Mouse (Mus musculus): ENCODE measurements at regions not wholly inside any gene's neighbourhood (a gene's known extent, or its start where the extent isn't known, plus 50 kb on each side); places are given as distances from the start of the nearest gene placed in this dataset.

DNA sequence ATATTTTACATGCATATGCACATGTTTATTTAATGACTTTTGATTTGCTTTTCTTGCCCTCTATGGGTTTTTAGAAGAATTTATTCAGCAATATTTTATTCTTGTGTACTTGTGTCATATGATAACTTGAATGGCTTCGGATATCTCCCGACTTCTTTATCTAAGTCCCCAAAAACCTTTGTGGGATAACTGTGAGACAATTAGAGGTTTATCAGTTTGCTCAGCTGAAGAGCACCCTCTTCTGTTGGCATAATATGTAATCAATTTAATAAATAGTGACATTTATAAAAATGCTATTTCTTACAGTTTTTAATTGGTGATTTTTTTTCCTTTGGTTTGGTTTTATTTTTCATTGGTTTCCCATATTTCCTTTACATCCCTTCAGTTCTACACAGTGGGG, 194.2 kb upstream of the Tent5a start:
- DNase-seq: no peak

DNA sequence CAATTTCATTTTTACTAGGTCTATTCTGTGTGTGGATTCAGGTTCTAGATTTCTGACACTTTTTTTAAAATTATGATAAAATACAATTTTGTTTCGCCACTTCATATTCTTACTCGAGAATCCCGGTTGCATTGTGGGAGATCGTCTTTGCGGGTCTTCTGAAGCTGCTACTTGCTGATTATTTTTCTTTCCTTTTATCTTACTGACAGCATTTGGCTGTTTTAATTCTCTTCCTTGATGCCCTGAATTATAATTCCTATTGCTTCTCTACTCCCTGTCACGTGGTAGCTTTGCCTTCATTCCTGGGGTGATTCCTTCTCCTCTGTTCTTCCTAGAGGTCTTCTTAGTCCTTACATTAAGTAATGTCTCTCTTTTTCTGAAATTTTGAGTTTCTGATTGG, 193.8 kb upstream of the Tent5a start:
- no peak for DNase-seq

DNA sequence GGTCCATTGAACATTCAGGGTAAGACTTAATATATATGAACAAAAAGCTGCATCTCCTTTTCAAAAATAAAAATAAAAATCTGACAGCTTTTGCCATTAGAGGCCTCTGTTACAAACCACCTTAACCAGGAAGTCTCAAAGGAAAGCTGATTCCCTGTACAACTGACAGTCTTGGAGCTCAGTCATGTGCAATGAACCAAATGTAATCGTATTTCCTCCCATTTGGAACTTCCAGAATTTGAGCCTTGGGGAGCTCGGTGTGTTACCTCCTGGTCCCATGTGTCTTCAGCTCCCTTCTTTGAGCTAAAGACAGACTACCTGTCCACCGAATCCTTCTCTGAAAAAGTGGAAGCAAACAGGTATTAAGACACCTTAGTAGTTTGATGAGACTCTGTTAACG, 171.9 kb upstream of the Tent5a start:
- DNase-seq: no peak

DNA sequence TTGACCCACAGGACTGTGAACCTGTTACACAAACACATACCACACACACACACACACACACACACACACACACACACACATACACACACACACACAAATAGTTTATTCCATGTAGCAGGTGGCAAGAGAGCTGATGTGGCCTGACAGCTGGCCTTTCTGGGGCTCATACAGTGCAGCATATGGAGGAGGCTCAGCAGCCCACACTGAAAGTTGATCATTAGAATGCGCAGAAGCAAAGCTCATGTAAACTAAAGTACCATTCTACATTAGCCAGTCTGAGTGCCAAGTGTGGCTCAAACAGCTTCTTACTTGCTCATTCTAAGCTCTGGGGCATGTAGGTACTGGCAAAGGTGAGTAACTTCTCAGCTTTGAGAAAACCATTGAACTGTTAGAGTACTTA, 170.2 kb upstream of the Tent5a start:
- no peak for DNase-seq

DNA sequence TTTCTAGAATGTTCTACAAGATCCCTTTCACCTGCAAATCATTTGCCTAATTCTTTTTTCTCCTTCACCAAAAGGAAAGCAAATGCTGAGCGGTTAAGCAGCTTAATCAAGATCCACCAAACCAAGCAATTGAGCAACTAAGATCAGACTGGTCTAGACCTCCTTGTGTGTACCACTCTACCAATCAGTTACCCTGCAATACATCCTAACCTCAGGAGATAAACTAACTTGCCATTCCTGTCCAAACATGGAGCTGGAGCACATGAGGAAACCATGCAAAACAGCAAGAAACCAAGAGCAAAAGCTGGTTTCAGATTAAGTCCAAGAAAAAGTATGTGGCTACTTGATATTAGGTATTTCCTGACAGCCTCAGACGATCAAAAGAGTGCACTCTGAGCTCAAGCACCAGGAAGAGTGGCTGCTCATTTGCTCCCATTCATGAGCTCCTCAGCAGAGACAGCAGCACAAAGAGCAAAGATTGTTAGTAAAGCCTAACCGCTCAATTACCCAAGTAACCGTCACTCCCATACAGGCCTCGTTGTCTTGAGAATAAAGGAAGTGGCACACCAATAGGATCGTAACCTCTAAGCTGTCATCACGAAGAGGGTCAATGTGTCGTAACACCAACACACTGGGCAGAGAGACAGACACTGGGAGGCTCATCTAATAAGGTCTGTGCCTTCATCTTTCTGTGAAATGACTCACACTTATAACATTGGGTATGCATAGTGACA, 169.5 kb upstream of the Tent5a start:
- DNase-seq: no peak

DNA sequence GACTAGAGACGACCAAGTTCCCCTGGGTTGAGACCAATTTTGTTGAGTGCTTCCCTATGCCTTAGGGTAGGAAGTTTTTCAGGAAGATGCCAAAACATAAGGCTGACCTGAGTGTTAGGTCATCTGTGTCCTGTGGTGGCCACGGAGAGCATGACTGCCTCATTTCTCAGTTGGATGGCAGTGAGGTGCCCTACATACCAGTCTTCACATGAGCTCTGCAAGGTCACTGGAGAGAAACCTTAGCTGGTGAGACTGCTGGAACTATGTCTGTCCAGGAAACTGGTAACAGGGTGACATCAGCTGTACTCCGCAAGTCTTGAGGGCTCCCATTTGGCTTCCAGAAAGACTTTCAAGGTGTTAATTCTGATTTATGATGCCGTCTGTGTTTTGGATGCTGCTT, 167.9 kb upstream of the Tent5a start:
- no peak for DNase-seq

DNA sequence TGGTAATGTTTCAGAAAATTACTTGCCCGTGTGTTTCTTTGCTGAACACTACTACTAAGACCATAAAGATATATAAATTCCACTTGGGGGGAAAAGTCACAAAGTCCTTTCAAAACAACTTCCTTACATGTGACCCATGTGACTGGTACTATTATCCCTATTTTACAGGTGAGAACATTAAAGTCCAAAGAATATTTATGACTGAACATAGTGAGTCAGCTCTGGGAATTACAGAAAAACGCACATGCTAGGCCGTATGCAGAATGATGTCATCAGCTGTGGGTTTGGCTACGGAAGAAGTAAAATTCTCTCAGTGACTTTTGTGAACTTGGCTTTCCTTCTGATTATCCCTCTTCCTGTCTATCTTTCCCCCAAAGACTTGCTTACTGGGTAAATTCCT, 166.6 kb upstream of the Tent5a start:
- DNase-seq: no peak

DNA sequence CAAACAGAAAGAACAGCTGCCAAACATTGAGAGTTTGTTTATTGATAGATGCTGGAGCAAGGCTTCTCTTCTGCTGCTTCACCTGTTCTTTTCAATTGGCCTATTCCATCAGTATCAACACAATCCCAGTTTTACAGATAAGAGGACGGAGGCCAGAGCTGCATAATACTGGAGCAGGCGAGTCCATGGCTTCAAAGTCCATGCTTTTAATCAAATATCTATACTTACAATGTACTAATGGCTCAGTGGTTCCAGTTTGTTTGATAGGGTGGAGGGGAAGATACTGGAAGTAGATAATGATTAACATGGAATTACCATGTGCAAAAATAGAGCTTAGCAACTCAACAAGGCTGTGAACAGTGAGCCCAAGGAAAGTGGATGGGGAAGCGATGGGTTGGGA, 163.2 kb upstream of the Tent5a start:
- no peak for DNase-seq

DNA sequence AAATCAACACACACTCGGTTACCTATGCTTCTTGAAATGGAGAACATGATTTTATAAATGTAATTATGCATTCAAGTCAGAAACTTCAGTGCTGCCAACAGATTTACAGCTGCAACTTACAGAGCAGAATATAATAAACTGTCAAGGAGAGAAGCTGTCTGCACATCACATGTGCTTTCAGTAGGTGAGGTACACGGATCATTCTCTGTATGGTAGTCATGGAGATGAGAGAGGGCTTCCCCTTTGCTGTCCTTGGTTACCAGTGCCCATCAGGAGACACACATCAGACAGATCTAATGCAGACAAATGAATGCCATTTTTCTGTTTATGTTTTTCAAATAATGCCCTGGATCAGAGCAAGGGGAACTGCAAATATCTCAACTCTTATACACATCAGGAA, 160.8 kb upstream of the Tent5a start:
- no peak for DNase-seq

DNA sequence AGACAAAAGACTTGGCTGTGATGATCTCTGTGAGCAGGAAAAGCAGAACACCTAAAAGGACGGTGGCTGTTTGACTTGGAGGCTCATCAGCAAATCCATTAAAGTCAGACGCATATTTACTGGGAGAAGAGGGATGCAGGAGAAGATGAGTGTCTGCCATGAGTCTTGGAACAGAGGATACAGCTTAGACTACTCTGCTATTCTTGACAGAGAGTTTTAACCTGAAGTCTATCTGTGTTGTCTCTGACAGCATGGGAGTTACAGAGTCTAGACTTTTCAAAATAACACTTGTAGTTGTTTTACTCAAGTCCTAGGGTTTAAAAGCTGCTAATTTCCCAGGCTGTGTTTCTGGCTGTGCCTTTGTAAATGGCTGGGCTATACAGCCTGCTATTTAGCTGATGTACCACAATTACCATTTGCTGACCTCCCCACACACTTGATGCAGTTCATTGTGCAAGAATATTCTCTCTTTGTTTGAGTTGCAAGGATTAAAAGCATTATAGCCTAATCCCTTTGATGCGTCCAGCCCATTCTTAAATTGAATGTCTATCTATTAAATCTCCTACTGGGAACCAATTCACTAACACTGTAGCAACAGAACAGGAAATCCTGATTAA, 160.0 kb upstream of the Tent5a start:
- DNase-seq: no peak

DNA sequence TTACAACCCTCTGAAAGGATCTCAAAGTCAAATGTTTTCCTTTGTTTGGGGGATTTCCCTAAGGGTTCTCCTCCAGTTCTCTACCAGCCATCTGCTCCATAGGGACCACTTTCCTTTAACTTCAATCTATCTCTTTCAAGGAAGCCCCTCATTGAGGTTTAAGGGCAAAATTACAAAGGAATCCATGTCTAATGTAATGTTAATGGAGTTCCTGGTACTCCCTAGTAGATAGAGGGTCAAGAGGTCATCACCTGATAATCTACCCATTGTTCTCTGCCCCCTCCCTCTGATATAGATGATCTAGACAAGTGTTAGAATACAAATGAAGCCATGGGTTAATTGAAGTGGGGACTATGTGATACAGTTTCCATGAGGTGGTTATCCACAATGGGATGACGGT, 158.6 kb upstream of the Tent5a start:
- DNase-seq: no peak

DNA sequence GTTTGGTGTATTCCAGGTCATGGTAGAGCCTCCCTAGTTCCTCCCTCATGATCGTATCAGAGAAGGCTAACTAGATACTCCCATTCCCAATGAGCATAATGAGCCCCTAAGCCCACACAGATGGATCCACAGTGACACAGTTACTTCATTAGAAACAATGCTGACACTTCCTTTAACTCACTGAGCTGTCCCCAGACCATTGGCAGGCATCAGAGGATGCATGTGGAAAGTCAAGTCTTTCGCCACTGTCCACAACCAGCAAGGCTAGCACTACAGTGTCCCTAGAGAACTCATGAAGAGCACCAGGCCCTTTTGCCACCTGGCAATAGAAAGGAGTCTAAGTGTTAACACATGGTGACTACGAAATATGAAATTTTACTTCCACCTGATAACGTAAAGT, 156.1 kb upstream of the Tent5a start:
- no peak for DNase-seq

DNA sequence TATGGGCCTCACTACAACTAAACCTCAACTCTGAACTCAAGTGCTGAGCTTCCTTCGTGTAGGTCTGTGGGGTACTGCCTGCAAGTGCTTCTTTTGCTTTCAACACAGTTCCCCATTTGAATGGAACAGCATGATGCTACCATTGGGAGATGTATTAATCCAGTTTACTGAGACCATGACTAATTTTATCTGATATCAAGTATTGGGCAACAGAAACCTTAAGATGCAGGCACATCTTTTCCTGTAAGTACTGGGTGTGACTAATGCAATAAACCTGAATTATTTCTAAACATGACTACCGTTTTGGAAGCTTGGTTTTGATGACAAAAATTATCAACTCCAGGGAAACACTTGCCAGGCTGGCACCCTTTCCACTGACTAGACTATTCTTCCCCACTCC, 153.4 kb upstream of the Tent5a start:
- no peak for DNase-seq

DNA sequence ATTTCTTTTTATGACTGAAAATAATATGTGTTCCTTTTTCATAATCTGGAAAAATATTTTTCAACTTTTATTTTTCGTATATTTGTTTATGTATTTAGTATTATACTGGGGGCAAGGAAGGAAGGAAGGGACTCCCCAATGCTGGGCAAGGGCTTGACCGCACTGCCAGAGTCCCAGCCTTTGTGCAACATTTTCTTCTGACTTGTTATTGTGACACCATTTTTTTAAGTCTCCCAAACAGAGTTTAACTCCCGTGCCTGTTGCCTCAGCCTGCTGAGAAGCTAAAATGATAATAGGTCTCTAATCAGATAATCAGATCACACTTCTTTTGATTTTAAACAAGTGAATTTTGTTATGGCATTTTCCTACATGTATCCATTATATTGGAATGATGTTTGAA, 148.1 kb upstream of the Tent5a start:
- no peak for DNase-seq

DNA sequence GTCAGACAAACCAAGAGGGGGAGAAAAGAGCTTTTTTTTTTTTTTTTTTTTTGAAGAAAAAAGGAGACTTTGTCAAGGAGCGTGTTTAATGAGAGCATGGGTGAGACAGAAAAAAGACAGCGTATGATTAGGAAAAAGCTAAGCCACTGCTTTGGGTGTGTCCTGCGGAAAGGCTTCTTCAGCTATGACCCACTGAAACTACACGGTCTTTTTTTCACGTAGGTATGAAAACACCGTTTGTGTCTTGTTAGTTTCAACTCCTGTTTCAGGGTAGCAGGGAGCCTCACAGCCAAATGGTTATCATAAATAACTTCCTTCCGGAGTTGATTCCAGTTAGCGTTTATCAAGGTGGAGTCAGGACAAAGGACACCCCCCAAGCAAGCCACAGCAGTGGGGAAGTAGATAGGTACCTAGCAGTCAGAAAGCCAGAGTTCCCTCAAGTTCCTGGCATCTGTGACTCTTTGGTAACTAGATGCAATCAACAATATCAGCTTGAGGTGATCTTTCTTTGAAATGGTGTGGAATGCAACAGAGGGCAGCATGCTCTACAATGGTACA, 143.2 kb upstream of the Tent5a start:
- no peak for DNase-seq

DNA sequence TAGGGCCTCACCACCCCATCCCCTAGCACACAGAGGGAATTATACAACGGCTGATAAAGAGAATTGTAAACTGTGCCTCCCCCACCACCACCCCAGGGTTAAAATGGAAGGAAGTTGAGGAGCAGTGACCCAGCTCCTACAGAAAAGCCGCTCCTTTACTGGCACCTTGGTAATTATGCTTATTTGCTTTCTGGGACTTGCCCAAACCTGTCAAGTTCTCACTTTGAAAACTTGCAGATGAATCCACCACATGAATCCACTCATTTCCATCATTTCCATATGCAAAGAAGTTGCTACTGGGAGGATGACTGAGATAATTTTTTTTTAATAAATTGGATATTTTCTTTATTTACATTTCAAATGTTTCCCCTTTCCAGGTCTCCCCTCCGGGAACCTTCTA, 142.1 kb upstream of the Tent5a start:
- no peak for DNase-seq

DNA sequence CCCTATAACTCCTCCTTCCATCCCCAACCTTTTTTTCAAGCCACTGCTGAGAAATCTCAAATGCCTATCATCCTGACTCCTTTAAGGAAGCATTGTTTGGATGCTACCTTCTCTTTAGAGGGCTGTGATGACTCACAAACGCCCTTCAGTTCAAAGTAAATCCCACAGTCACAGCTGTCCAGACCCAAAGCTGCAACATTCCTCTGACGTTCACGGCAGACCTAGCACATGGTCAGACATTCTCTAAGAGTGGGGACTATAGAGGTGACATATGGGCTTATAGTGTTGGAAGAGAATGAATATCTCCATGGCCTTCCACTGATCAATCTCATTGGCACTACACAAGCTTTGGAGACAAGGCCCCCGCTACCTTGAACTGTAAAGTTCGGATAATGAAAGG, 139.5 kb upstream of the Tent5a start:
- no peak for DNase-seq

DNA sequence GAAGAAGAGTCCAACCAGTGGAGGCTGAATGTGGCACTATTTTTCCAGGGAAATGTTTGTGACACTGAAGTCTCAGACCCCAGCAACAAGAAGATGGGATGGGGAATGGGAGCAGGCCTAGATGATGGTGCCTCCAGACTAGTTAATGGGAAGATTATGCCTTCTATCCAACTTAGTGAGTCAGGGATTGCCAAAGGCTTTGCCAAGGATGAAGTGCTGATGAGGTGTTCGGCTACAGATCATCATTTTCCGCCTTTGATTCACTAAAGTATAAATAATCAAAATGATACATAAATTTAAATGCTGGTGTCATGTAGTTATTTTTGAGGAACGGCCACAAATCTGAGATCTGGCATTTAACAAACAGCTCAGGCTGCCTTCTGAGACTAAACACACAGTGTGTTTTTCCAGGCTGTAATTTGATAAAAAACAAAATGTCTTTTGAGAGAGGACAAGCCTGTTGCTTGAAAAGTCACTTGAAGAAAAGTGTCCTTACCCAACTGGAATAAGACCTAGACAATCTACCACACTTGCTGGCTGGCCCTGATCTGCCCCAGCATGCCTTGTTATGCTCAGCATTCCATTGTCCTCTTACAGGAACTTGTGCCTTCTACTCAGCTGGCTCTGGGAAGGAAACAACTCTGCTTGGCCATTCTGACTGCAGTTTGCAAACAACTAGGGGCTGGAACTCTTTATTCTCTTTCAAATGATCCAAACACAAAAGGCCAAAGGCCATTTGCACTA, 132.1 kb upstream of the Tent5a start:
- DNase-seq: no peak

DNA sequence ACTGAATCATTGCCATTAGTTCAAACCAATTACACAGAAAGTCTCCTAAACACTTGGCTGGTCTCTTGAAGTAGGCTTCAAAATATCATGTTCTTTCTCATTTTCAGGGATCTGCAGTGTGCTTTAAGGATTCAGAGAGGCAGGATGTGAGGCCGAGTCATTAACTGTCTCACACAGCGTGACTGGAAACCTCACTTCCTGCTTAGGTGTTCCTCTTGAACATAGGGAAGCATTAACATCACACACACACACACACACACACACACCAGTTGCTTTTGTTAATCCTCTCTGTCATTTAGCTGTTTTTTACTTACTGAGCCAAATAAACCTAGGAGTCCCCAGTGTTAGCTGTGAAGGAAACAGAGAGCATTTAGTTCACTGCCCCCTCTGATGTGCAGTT, 131.2 kb upstream of the Tent5a start:
- no peak for DNase-seq

DNA sequence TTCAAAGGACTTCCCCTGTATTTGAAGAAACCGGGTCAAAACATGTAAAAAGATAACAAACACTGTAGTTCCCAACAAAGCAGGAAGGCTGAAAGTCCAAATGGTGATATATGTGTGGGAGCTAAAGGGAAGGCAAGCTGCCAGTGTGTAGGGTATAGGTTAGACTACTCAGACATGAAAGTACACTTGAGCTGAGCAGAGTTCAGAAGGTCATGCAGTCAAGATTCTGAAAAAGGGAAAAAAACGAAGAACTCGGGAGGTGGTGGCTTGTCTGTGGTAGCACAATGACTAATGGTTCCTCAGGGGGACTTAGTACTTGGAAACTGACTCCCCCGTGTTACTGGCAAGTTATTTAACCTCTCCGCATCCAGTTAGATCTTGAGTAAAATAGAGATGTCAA, 130.3 kb upstream of the Tent5a start:
- no peak for DNase-seq

DNA sequence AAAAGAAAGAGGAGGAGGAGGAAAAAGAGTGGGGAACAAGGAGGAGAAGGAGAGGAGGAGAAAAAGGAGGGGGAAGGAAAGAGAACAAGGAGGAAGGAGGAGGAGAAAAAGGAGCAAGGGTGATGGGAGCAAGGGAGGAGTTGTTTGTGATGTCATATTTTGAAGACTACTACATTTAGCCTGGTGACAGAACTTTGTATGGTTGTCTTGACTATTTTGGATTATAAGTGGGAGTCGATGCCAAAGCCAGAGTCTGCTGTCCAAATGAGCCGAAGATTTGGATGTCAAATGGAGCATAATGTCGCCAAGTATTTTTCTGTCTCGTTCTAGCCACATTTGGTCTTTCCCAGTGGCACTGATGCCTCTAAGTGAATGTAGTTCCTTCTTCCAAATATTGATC, 128.2 kb upstream of the Tent5a start:
- DNase-seq: no peak

DNA sequence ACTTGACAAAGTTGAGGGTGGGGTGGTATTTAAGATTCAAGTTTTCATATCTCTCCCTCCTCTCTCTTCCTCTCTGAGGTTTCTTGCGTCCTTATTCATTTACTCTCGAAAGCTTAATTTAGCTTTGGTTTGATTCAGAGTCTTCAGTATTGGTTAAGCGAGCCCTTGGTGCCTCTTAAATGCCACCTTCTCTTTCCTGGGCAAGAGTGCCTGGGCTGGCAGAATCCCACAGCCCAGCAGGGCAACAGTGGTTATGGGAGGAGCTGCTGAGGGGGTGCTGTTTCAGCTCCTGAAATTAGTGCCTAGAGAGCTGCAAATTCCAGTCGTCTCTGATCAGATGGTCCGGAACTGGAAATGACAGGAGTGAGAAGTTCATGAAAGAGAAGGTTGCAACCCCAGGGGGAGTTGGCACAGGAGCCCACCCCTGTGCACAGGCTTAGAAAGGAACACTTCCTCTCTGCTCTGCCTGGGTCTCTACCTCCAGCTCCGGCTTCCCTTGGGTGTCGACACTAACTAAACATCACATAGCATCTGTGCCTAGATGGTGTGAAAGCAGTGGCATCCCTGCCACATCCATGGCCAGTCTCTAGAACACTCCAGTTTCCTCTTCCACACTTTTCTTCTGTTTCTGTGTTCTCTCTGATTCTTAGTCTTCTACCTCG, 125.2 kb upstream of the Tent5a start:
- no peak for DNase-seq

DNA sequence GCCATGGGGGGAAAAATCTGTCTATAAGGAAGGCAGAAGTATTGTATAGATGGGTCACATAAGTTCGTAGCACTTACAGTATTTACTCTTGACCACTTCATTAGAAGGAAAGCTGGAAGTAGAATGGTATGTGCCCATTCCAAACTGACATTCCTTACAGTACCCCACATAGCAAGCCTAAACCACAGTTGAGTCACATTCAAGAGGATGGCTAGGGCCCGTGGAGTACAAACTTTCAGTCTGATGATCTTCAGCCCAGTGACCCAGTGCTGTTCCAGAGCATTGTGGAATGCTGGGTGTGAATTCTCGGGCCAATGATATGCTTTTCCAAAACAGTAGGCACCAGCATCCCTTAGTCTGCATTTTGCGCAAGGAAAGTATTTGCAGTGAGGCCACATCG, 124.2 kb upstream of the Tent5a start:
- no peak for DNase-seq

DNA sequence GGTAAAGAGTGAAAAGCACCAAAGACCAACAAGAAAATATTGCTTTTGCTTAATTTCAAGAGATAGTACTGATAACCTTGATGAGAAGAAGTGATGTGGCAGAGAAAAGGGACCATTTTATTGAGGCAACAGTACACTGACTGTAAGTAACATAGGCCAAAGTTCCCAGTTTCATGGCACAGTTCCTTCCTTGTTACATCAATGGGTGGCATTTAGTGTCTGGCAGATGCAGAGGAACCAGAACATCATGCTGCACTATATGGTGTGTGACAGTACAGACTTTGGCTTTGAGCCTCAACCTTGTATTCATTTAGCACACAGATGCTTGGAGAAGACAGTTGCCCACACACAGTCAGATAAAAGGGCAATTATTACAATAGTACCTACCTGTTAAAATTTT, 123.7 kb upstream of the Tent5a start:
- DNase-seq: no peak
